Mouse (Mus musculus) embryonic facial prominence, embryonic 11.5 days (tissue): ENCODE results near the gene Cyb561a3. TPM values are rescaled to one million over a fixed set of nuclear protein-coding genes. Genes with fewer than 3 reads are reported as not detected.

Source experiments
- ATAC-seq: fragments of 200-750 bp; cut with Nextera tagmentation; replicated peaks from 2 replicates; pipeline ENCODE4 v1.8.0; 2017; ENCODE audit warnings: low read depth; ENCODE audit not compliant: insufficient number of reproducible peaks, low FRiP score, low TSS enrichment
- DNase-seq: peaks from one replicate; pipeline ENCODE4 v3.0.0-alpha.2; 2015; ENCODE audit warnings: low spot score
- H3K27ac ChIP-seq: fragments of 300-500 bp; sonication (generic); replicated peaks from 2 replicates; pipeline ENCODE4 v1.5.1; 2014; ENCODE audit warnings: mild to moderate bottlenecking, low read depth, low read length, control low read depth
- H3K27me3 ChIP-seq: fragments of 300-500 bp; sonication (generic); 2 replicates; pipeline ENCODE4 v1.6.1; 2014; ENCODE audit warnings: mild to moderate bottlenecking, low read length, moderate library complexity, mixed read lengths; ENCODE audit not compliant: control insufficient read depth, insufficient read depth
- H3K36me3 ChIP-seq: fragments of 300-500 bp; sonication (generic); replicated peaks from 2 replicates; pipeline ENCODE4 v1.6.1; 2014; ENCODE audit warnings: low read depth, mild to moderate bottlenecking, low read length, moderate library complexity, mixed read lengths; ENCODE audit not compliant: control insufficient read depth, insufficient read depth
- H3K4me1 ChIP-seq: fragments of 300-500 bp; sonication (generic); 2 replicates; pipeline ENCODE4 v1.6.1; 2014; ENCODE audit warnings: low read length, mixed read lengths; ENCODE audit not compliant: control insufficient read depth, insufficient read depth
- H3K4me2 ChIP-seq: fragments of 300-500 bp; sonication (generic); 2 replicates; pipeline ENCODE4 v1.6.1; 2014; ENCODE audit warnings: low read depth, mild to moderate bottlenecking, control low read depth, low read length, moderate library complexity
- H3K4me3 ChIP-seq: fragments of 300-500 bp; sonication (generic); 2 replicates; pipeline ENCODE4 v1.5.1; 2014; ENCODE audit warnings: low read depth, low read length, control low read depth
- H3K9ac ChIP-seq: fragments of 300-500 bp; sonication (generic); replicated peaks from 2 replicates; pipeline ENCODE4 v1.6.1; 2014; ENCODE audit warnings: mild to moderate bottlenecking, control low read depth, low read length
- H3K9me3 ChIP-seq: fragments of 300-500 bp; sonication (generic); replicated peaks from 2 replicates; pipeline ENCODE4 v1.6.1; 2016; ENCODE audit warnings: mild to moderate bottlenecking, low read length, inconsistent platforms, mixed read lengths; ENCODE audit not compliant: control insufficient read depth
- WGBS: fragments of 180-500 bp; shearing (Covaris S2); extraction: QIAGEN DNeasy Blood & Tissue Kit; methylation state at CpG from one replicate; pipeline ENCODE4 v1.1.7; 2014; 5-methylcytosine and 5-hydroxymethylcytosine counted together
- polyA plus RNA-seq: library from polyadenylated mRNA; unstranded; fragments of >200 nt; fragmentation: Nextera tagmentation; extraction: Ambion mirVana; gene quantifications from 2 replicates; pipeline ENCODE4 v1.2.1, GENCODE M21; 2014

The Cyb561a3 gene
- polyA plus RNA-seq, 1 experiment from 2014 or later = 13.7 TPM

DNA sequence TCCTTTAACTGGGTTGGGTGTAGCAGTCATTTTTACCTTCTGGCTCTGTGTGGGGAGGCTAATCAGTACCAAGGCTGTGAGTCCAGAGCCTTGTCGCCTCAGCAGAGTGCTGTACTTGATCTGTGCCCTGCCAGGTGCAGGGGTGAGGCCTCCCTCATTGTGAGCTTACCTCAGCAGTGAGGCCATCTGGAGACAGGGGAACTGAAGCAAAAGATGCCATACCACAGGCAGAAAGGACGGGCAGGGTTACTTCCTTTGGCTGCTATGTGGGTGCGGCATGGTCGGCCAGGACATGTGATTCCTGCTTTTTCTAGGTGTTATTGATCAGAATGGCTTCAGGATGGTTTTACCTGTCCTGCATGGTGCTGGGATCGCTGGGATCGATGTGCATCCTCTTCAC, 5.0 kb downstream of the Cyb561a3 start:
- H3K4me1 ChIP-seq = no peaks in the 10 kb centered on the region
- no peaks in the 10 kb centered on the region for H3K36me3 ChIP-seq
- WGBS = 86% methylated on average over 6 of the region's 6 CpGs
- no peak overlapping the region for H3K27ac ChIP-seq
- no peak overlapping the region for H3K4me2 ChIP-seq
- H3K9me3 ChIP-seq = no peaks in the 10 kb centered on the region
- no peak for DNase-seq
- H3K9ac ChIP-seq = no peak overlapping the region
- no peak overlapping the region for H3K4me3 ChIP-seq
- no peaks in the 10 kb centered on the region for H3K27me3 ChIP-seq
- ATAC-seq = no peak

GRCm38 (mm10) chr19:10583550-10584146, 6.7 kb downstream of the Cyb561a3 start:
- H3K27me3 ChIP-seq = no peaks in the 10 kb centered on the region
- WGBS = 82% methylated on average over 7 of the region's 7 CpGs
- H3K36me3 ChIP-seq = no peaks in the 10 kb centered on the region
- no peak overlapping the region for H3K4me3 ChIP-seq
- no peak overlapping the region for H3K9ac ChIP-seq
- H3K4me2 ChIP-seq = no peak overlapping the region
- H3K27ac ChIP-seq = no peak overlapping the region
- no peak for DNase-seq
- no peak for ATAC-seq
- no peaks in the 10 kb centered on the region for H3K4me1 ChIP-seq
- no peaks in the 10 kb centered on the region for H3K9me3 ChIP-seq

GRCm38 (mm10) chr19:10585112-10585511, 8.1 kb downstream of the Cyb561a3 start:
- Histone ChIP-seq H3K9me3 (no peaks in the 10 kb centered on the region), H3K4me2 (no peak overlapping the region), H3K36me3 (no peaks in the 10 kb centered on the region), H3K27ac (no peak overlapping the region), H3K4me3 (no peak overlapping the region), H3K9ac (no peak overlapping the region), H3K4me1 (0 out of 2 replicates have a peak, but pooled peaks cover 4% of the 10 kb centered on the region), H3K27me3 (no peaks in the 10 kb centered on the region)
- ATAC-seq (no peak), DNase-seq (no peak)
- WGBS = 93% methylated on average over 8 of the region's 8 CpGs

- Histone ChIP-seq H3K27ac (no peak overlapping the region), H3K36me3 (no peaks in the 10 kb centered on the region), H3K27me3 (no peaks in the 10 kb centered on the region), H3K9ac (no peak overlapping the region), H3K9me3 (no peaks in the 10 kb centered on the region), H3K4me3 (no peak overlapping the region), H3K4me2 (no peak overlapping the region), H3K4me1 (0 out of 2 replicates have a peak, but pooled peaks cover 4% of the 10 kb centered on the region)
- 81% methylated on average over 7 of the region's 8 CpGs for WGBS
- ATAC-seq (no peak), DNase-seq (no peak)
These were observed 10.3 kb downstream of the Cyb561a3 start for GRCm38 (mm10) chr19:10587231-10587630.

DNA sequence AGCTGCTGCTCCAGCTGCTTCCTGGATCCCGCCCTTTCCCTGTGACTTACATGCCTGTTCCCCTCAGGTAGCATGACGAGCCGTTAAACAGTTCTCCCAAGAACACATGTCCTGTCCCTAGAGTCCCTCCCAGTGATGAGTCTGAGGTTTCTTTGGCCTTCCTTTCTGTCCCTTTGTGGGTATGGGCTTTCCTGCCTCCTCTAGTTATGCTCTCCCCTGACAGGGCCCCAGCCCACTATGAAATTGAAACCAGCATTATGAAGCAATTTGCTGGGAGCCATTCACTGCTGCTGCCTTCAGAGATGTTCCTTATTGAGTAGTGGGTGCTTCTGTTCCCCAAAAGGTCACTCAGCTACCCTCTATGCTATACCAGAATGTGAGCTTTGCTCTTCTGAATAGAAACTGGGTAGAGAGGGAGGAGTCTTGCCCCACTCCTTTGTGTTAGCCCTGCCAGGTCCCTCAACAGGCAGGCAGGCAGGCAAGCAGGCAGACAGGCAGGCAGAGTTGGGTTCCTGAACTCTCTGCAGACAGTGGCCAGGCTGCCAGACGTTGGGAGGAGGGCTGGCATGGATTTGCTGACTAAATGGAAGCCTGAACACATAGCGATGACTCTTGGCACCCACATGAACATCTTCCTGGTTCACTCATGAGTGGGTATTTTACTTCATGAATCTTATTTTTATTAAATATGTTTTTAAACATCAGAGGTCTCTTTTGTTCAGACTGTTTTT, 12.3 kb downstream of the Cyb561a3 start:
- Histone ChIP-seq H3K36me3 (peaks cover under 1% of the 10 kb centered on the region; the same call in 1 of the 2 replicates), H3K4me1 (0 out of 2 replicates have a peak, but pooled peaks cover 4% of the 10 kb centered on the region), H3K9me3 (no peaks in the 10 kb centered on the region), H3K27me3 (no peaks in the 10 kb centered on the region), H3K4me2 (no peak overlapping the region), H3K9ac (no peak overlapping the region), H3K4me3 (no peak overlapping the region), H3K27ac (peak overlapping the region; percentile 44; the same call in 1 of the 2 replicates)
- peak; percentile 29 for DNase-seq
- WGBS = 60% methylated on average over 5 of the region's 5 CpGs
- peak; percentile 36; the same call in 1 of the 2 replicates for ATAC-seq

GRCm38 (mm10) chr19:10590301-10590700, 13.3 kb downstream of the Cyb561a3 start:
- peaks cover 2% of the 10 kb centered on the region; the same call in 1 of the 2 replicates for H3K36me3 ChIP-seq
- no peak overlapping the region for H3K4me3 ChIP-seq
- 0 out of 2 replicates have a peak, but pooled peaks cover 4% of the 10 kb centered on the region for H3K4me1 ChIP-seq
- no peaks in the 10 kb centered on the region for H3K27me3 ChIP-seq
- H3K27ac ChIP-seq = no peak overlapping the region
- no peak for DNase-seq
- no peak for ATAC-seq
- no peak overlapping the region for H3K4me2 ChIP-seq
- 58% methylated on average over 3 of the region's 3 CpGs for WGBS
- no peaks in the 10 kb centered on the region for H3K9me3 ChIP-seq
- H3K9ac ChIP-seq = no peak overlapping the region; the same call in 1 of the 2 replicates

GRCm38 (mm10) chr19:10591659-10592377, 14.8 kb downstream of the Cyb561a3 start:
- no peaks in the 10 kb centered on the region for H3K27me3 ChIP-seq
- H3K4me3 ChIP-seq = no peak overlapping the region
- ATAC-seq (no peak), DNase-seq (no peak)
- no peaks in the 10 kb centered on the region for H3K9me3 ChIP-seq
- no peak overlapping the region for H3K27ac ChIP-seq
- WGBS = 90% methylated on average over 6 of the region's 6 CpGs
- H3K4me2 ChIP-seq = no peak overlapping the region
- no peak overlapping the region for H3K9ac ChIP-seq
- peaks cover 2% of the 10 kb centered on the region; the same call in 1 of the 2 replicates for H3K36me3 ChIP-seq
- 0 out of 2 replicates have a peak, but pooled peaks cover 4% of the 10 kb centered on the region for H3K4me1 ChIP-seq
